Mouse (Mus musculus) T-helper 1 cell (primary cell): Measurements from ENCODE around the gene Slc5a6.

Source experiments
- in situ Hi-C: fragments of 300-600 bp; cut with MboI, MseI; formaldehyde crosslinking; loops from one replicate; pipeline ENCODE4 v1.15.1; 2025; ENCODE audit warnings: high pct_unique_total_duplicates

Slc5a6 gene

GRCm38 (mm10) chr5:31048763-31049641 lies at the start of gene Slc5a6:
Slc5a6 (minus strand) TSS chr5:31048924.
- in situ Hi-C loops: no loop called here

DNA sequence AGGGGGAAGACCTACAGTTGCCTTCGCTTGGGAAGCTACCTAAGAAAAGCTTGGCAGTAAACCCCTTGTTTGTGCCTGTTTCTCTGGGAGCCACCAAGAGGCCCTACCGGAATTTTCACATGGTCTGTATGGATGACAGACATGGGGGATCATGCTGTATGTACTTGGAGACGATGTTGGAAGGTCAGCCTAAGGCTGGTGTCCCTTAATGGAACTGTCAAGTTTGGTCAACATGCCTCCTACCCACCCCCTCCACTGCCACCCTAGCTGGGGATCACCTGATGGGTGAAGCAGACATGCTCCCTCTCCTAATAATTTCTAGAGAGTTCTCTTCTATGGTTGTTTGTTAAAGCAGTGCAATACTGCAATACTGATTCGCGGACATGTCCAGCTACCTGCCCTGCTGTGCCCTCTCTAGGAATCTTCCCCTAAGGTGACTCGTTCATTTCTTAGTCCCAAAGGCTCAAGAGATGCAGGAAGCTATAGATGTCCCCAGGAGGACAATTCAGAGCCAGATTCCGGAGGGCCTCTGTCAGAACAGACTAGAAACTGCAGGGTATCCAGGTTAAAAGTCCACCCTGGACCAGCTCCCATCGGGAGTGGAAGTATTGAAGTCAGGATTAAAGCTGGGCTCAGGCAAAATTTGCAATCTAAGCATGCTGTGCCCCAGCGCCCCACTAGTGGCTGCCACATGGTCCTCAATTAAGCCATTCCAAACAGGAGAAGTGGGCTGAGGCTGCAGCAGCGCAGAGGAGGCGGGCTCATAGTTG lies 47.2 kb upstream of the Slc5a6 start:
- in situ Hi-C loops: no loop called here

- in situ Hi-C loops: no loop called here
These were observed 46.3 kb upstream of the Slc5a6 start for GRCm38 (mm10) chr5:31094799-31095691.

- in situ Hi-C loops: no loop called here
These were observed 45.5 kb upstream of the Slc5a6 start for GRCm38 (mm10) chr5:31094100-31094798.

DNA sequence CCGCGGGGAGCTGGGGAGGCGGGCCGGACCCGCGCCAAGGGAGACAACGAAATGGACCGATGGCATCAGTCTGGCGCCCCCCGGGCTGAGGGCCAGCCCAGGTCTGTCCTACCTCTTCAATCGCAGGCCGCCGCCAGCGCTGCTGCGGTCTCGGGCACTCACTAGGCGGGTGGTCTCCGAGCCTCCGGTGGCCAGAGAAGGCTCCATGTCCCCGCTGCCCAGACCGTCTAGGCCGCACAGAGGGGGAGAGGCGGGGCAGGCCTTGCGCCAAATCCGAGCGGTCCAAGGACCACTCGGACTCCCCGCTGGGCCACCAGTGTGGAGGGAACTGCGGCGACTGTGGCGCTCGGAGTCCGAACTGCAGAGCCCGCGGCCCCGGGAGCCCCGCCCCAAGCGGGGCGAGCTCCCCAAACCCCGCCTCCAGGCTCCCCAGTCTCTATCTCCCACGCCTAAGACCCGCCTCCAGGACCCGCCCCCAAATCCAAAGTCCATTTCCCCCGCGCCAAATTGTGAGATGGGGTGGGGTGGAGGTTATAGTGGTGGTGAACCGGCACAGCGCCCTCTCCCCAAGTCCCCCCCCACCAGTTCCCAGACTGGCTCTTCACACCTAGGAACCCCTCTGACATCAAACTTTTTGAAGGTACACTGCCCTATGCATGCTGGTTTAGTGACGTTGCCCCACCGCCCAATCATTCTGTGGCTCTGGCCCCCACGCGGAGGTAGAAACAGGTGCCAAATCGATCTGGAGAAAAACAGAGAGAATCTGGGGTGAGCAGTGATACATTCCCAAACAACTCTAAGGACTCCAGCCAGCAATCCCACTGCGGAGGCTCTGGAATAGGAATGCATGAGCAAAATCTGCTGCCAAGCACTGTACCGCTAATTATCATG lies 44.7 kb upstream of the Slc5a6 start:
- in situ Hi-C loops: no loop called here

- in situ Hi-C loops: no loop called here
These were observed 43.7 kb upstream of the Slc5a6 start for GRCm38 (mm10) chr5:31092231-31092975.

DNA sequence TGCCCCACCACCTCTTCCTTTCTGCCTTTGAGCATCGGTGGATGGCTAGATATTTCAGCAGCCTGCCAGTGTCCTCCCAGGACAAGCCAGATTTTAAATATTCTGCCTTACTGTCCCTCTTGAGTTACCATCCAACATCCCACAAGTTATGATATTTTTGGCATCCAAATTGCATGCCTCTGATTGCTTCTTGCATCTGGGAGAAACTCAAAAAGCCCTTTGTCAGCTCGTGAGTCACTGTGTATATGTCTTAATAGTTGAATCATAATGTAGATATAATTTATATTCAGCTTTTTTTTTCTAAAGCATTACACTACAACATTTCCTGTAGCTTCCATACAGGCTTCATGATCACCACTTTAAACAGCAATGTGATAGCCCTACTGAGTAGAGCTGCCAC lies 38.4 kb upstream of the Slc5a6 start:
- in situ Hi-C loops: loop anchor here (5.0 kb wide), 1 partner anchor 1645 kb away; no protein-coding TSS in a partner anchor

DNA sequence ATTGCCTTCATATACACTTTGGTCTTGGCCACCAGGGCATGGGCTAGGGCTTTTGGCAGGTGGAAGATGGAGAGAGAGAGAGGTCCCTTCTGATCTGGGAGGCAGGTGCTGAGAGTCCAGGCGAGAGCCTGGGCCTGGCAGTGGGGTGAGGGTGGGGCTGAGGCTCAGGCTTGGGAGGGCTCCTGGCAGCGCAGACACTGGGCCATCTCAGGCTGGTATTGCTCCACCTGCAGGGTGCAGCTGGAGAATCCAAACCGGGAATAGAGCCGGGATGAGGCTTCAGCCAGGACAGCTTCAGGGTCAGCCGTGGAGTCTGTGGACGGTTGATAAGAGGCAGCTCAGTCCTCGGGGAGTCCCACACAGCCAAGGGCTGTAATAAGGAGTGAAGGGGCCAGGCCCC lies 37.9 kb upstream of the Slc5a6 start:
- in situ Hi-C loops: loop anchor here (5.0 kb wide), 1 partner anchor 1646 kb away; no protein-coding TSS in a partner anchor

- in situ Hi-C loops: no loop called here
These were observed 35.2 kb upstream of the Slc5a6 start for GRCm38 (mm10) chr5:31083949-31084348.

GRCm38 (mm10) chr5:31082935-31083625 lies 34.4 kb upstream of the Slc5a6 start:
- in situ Hi-C loops: no loop called here

- in situ Hi-C loops: no loop called here
These were observed 33.6 kb upstream of the Slc5a6 start for GRCm38 (mm10) chr5:31082355-31082754.

DNA sequence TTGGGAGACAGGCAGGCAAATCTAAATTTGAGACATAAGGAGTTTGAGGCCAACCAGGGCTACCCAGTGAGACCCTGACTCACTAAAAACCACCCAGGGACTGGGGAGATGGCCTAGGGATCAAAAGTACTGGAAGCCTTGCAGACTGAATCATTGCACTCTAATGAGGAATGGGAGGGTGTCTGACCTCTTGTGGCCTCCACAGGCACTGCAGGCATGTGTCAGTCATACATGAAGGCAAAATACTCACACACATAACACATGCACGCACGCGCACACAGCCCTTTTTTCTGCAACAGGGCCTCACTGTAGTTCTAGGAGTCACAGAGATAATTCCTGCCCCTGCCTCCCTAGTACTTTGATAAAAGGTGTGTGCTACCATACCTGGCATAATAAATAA lies 32.7 kb upstream of the Slc5a6 start:
- in situ Hi-C loops: no loop called here

GRCm38 (mm10) chr5:31080795-31081164 lies 32.1 kb upstream of the Slc5a6 start:
- in situ Hi-C loops: no loop called here

GRCm38 (mm10) chr5:31080059-31080794 lies 31.5 kb upstream of the Slc5a6 start:
- in situ Hi-C loops: no loop called here

DNA sequence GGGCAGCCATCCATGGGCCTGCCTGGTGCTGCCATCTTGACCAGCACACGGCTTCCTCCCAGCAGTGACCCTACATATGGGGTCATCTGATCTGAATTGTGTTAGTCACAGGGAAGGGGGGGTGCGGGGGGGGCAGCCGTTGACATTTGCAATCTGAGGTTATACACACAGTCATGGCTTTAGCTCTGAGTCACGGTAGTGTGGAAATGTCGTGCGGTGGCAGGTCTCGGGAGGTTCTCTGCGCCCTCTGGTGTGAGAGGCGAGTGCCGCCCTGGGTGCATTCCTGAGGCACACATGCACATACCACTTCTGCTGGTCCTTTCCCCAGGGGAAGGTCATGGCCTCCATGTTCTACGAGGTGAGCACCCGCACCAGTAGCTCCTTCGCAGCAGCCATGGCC lies 27.6 kb upstream of the Slc5a6 start:
- in situ Hi-C loops: no loop called here

DNA sequence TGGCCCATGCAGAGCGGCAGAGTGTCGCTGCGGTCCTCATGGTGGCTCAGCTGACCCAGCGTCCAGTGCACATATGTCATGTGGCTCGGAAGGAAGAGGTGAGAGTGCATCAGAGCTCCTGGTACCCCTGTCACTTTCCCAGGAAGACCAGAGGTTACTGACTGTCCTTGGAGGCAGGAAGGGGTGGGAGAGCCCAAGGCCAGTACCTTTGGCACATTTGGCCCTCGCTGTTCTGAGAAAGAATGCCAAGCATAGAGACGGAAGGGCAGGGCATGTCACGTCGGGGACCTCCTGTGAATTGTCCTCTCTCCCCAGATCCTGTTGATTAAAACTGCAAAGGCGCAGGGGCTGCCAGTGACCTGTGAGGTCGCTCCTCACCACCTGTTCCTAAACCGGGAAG lies 24.5 kb upstream of the Slc5a6 start:
- in situ Hi-C loops: no loop called here

DNA sequence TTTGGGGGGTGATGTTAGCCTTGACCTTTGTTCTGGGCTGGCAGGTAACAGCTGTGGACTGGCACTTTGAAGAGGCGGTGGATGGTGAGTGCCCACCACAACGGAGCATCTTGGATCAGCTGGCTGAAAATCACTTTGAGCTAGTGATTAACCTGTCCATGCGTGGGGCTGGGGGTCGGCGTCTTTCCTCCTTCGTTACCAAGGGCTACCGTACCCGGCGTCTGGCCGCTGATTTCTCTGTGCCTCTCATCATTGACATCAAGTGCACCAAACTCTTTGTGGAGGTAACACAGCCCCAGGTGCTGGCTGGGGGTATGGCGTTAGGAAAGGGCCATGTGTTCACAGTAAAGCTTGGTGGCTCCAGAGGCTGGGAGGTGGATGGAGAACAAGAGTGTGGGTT lies 23.1 kb upstream of the Slc5a6 start:
- in situ Hi-C loops: no loop called here

DNA sequence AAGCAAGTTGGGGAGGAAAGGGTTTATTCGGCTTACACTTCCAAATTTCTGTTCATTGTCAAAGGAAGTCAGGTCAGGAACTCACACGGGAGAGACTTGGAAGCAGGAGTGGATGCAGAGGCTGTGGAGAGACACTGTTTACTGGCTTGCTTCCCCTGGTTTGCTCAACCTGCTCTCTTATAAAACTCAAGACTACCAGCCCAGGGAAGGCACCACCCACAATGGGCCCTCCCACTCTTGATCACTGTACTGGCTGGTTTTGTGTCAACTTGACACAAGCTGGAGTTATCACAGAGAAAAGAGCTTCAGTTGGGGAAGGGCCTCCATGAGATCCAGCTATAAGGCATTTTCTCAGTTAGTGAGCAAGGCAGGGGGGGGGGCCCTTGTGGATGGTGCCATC lies 22.3 kb upstream of the Slc5a6 start:
- in situ Hi-C loops: no loop called here
